ENCODE assay signal across 12 mouse cellular contexts in genomic region chr11:47156730-47157693, GRCm38 (mm10).
DNase-seq lines count a peak whose midpoint lies in the region; ATAC-seq and TF ChIP-seq lines count a peak whose summit lies in the region.
"Had no signal": no experiment of that assay in that cellular context is flagged by ENCODE, and none has a peak within 500 bp of the region (broad histone marks: within the 10 kb centered on the region; RNA-seq: fewer than 3 reads in every experiment).

No protein-coding gene starts in this region.

- H3K27ac ChIP-seq in kidney, adult 2 months (ENCODE audit: insufficient read depth, low read depth, low read length): no peak overlapping the region
- peak overlapping the region; percentile 70 for H3K27ac ChIP-seq in embryonic fibroblast, embryonic 13.5 days (ENCODE audit: insufficient read depth, low read length)
- H3K27ac ChIP-seq: hindbrain, embryonic 15.5 days; macrophage had no signal

- no peak for TF ChIP-seq POLR2A in kidney, adult 2 months (IDR thresholded peaks at IDR 0.05; ENCODE audit: low read depth, low read length)
- no peak for TF ChIP-seq POLR2A in embryonic fibroblast, embryonic 13.5 days (IDR thresholded peaks at IDR 0.05; ENCODE audit: low read depth, low read length)

- DNase-seq in embryo, embryonic 10 days (ENCODE audit: low spot score): peak; percentile 11
- no peak for DNase-seq in embryo, embryonic 11 days
- DNase-seq in kidney, adult 2 months: peak; percentile 24
- no peak for DNase-seq in kidney, adult 11 months
- DNase-seq in lung, postnatal 25 days (ENCODE audit: low spot score): peak; percentile 29
- DNase-seq in cerebellum, postnatal 10 days: no peak
- DNase-seq: cerebellum, adult 18-20 months had no signal

- no peak overlapping the region for H3K4me3 ChIP-seq in kidney, adult 2 months (ENCODE audit: insufficient read depth, low read depth, low read length)
- H3K4me3 ChIP-seq in embryonic fibroblast, embryonic 13.5 days (ENCODE audit: insufficient read depth, low read length): no peak overlapping the region
- H3K4me3 ChIP-seq: hindbrain, embryonic 15.5 days; myocyte had no signal

- 54% methylated on average over 1 of the region's 1 CpGs for WGBS in kidney, adult 2 months

- no peaks in the 10 kb centered on the region for H3K36me3 ChIP-seq in kidney, adult 2 months (ENCODE audit: control insufficient read depth, insufficient read depth, low read length)
- H3K36me3 ChIP-seq: hindbrain, embryonic 15.5 days had no signal

- no peaks in the 10 kb centered on the region for H3K27me3 ChIP-seq in kidney, adult 2 months (replicated peaks; ENCODE audit: control insufficient read depth, insufficient read depth, low read length)
- H3K27me3 ChIP-seq: hindbrain, embryonic 15.5 days had no signal

- no peak for ATAC-seq in monocyte, adult 5-6 weeks (replicated peaks; ENCODE audit: insufficient number of reproducible peaks, low FRiP score, low TSS enrichment, poor library complexity, severe bottlenecking)

- no peaks in the 10 kb centered on the region for H3K4me1 ChIP-seq in kidney, adult 2 months (ENCODE audit: control insufficient read depth, insufficient read depth, low read length)
- H3K4me1 ChIP-seq in embryonic fibroblast, embryonic 13.5 days (ENCODE audit: control insufficient read depth, insufficient read depth, low read length): peaks cover 14% of the 10 kb centered on the region
- H3K4me1 ChIP-seq: hindbrain, embryonic 15.5 days had no signal

- TF ChIP-seq CTCF in kidney, adult 2 months (conservative IDR thresholded peaks at IDR 0.05; ENCODE audit: insufficient read depth, insufficient read length, low read depth, low read length): no peak
- TF ChIP-seq CTCF in embryonic fibroblast, embryonic 13.5 days (IDR thresholded peaks at IDR 0.05; ENCODE audit: borderline replicate concordance, insufficient read depth, low read length): no peak

Comparison
In these comparisons a context has a peak if more than half of its experiments do, and no peak if none do; other contexts are left out.
1. DNase-seq: peak in embryo, embryonic 10 days (single experiment), kidney, adult 2 months (single experiment) and lung, postnatal 25 days (single experiment); none in embryo, embryonic 11 days (single experiment), kidney, adult 11 months (single experiment) and cerebellum, postnatal 10 days (0 of 2).